Mouse (Mus musculus) cerebellum, adult 9-10 months (tissue): ENCODE results near the gene Prex1.

Experiments used
- DNase-seq: peaks from one replicate; pipeline ENCODE4 v3.0.0; 2022

Prex1 gene

GRCm38 (mm10) chr2:166632571-166633361 is 80.9 kb downstream of the Prex1 start:
- DNase-seq = peak; percentile 93

GRCm38 (mm10) chr2:166631621-166632171 is 81.9 kb downstream of the Prex1 start:
- DNase-seq = no peak

GRCm38 (mm10) chr2:166631189-166631588 is 82.4 kb downstream of the Prex1 start:
- no peak for DNase-seq

- DNase-seq = no peak
These were observed 83.5 kb downstream of the Prex1 start for GRCm38 (mm10) chr2:166629941-166630674.

- DNase-seq = no peak
These were observed 86.1 kb downstream of the Prex1 start for GRCm38 (mm10) chr2:166627578-166627977.

- DNase-seq = no peak
These were observed 88.4 kb downstream of the Prex1 start for GRCm38 (mm10) chr2:166625219-166625618.

- DNase-seq = no peak
These were observed 90.5 kb downstream of the Prex1 start for GRCm38 (mm10) chr2:166623081-166623567.

- no peak for DNase-seq
These were observed 91.0 kb downstream of the Prex1 start for GRCm38 (mm10) chr2:166622590-166622989.

GRCm38 (mm10) chr2:166622079-166622478 is 91.6 kb downstream of the Prex1 start:
- DNase-seq = no peak

- no peak for DNase-seq
These were observed 92.8 kb downstream of the Prex1 start for GRCm38 (mm10) chr2:166620529-166621466.

GRCm38 (mm10) chr2:166619906-166620490 is 93.6 kb downstream of the Prex1 start:
- no peak for DNase-seq

GRCm38 (mm10) chr2:166619270-166619669 is 94.4 kb downstream of the Prex1 start:
- DNase-seq = no peak

- DNase-seq = no peak
These were observed 95.9 kb downstream of the Prex1 start for GRCm38 (mm10) chr2:166617706-166618105.

- no peak for DNase-seq
These were observed 98.1 kb downstream of the Prex1 start for GRCm38 (mm10) chr2:166615338-166616075.

GRCm38 (mm10) chr2:166610271-166610670 is 103.4 kb downstream of the Prex1 start:
- DNase-seq = no peak

- DNase-seq = no peak
These were observed 105.1 kb downstream of the Prex1 start for GRCm38 (mm10) chr2:166608509-166608908.

- DNase-seq = no peak
These were observed 107.0 kb downstream of the Prex1 start for GRCm38 (mm10) chr2:166606481-166607245.

- DNase-seq = no peak
These were observed 107.6 kb downstream of the Prex1 start for GRCm38 (mm10) chr2:166606053-166606452.

GRCm38 (mm10) chr2:166605164-166605831 is 108.3 kb downstream of the Prex1 start:
- DNase-seq = no peak

- no peak for DNase-seq
These were observed 110.7 kb downstream of the Prex1 start for GRCm38 (mm10) chr2:166602948-166603347.
